ENCODE assay signal across 9 mouse cellular contexts in genomic region chr10:40683868-40684253, GRCm38 (mm10). TPM values are rescaled to one million over a fixed set of nuclear protein-coding genes. Genes with fewer than 3 reads are reported as not detected.
DNase-seq lines count a peak whose midpoint lies in the region; ATAC-seq and TF ChIP-seq lines count a peak whose summit lies in the region.
"Had no signal": no experiment of that assay in that cellular context is flagged by ENCODE, and none has a peak within 500 bp of the region (broad histone marks: within the 10 kb centered on the region; RNA-seq: fewer than 3 reads in every experiment).

No protein-coding gene starts in this region.

- in situ Hi-C loops in ES-E14 (cut with MboI; ENCODE audit: low sequenced_read_pairs in 2 of 2, unreplicated experiment in 2 of 2), result no loop called here

- ATAC-seq in heart, embryonic 11.5 days (replicated peaks; ENCODE audit: insufficient number of reproducible peaks, low FRiP score, low TSS enrichment), result no peak
- ATAC-seq in heart, embryonic 15.5 days (replicated peaks; ENCODE audit: insufficient number of reproducible peaks, insufficient read depth, low FRiP score, low read depth), result peak; percentile 4; the same call in 1 of the 2 replicates
- ATAC-seq in liver, embryonic 16.5 days (ENCODE audit: low read depth), result no peak

- intact Hi-C loops in heart, postnatal 25 days (cut with DNase I), result loop anchor here (5.0 kb wide), 1 partner anchor 198 kb away; the partner anchor contains the start of genes Cdc40 and Wasf1

- H3K9ac ChIP-seq in heart, embryonic 11.5 days (ENCODE audit: low read depth, low read length), result no peak overlapping the region
- H3K9ac ChIP-seq in ES-E14 (ENCODE audit: insufficient read depth, low read depth, low read length, poor library complexity, severe bottlenecking), result no peak overlapping the region
- H3K9ac ChIP-seq in heart, embryonic 15.5 days, result 0 out of 2 replicates have a peak overlapping the region, but pooled peaks have one; percentile 90
- H3K9ac ChIP-seq in liver, embryonic 16.5 days (ENCODE audit: low read depth, low read length), result no peak overlapping the region

- no peaks in the 10 kb centered on the region for H3K9me3 ChIP-seq in heart, embryonic 11.5 days (replicated peaks; ENCODE audit: control insufficient read depth, low read length)
- H3K9me3 ChIP-seq in ES-E14 (ENCODE audit: control insufficient read depth, insufficient read depth, low read depth, low read length), result no peaks in the 10 kb centered on the region
- H3K9me3 ChIP-seq in heart, embryonic 15.5 days (replicated peaks), result no peaks in the 10 kb centered on the region
- no peaks in the 10 kb centered on the region for H3K9me3 ChIP-seq in liver, embryonic 16.5 days (replicated peaks; ENCODE audit: control insufficient read depth, low read length)

- peak overlapping the region; percentile 62; the same call in 1 of the 2 replicates for H3K4me3 ChIP-seq in heart, embryonic 11.5 days (ENCODE audit: low read depth, low read length)
- peak overlapping the region in 1 of 2 experiments; percentile 73; a peak in 2 of 4 replicates for H3K4me3 ChIP-seq in ES-E14 (ENCODE audit: insufficient read depth in 1 of 2, low read depth in 1 of 2, low read length in 2 of 2, poor library complexity in 1 of 2, severe bottlenecking in 1 of 2)
- H3K4me3 ChIP-seq in heart, embryonic 15.5 days, result peak overlapping the region; percentile 75
- H3K4me3 ChIP-seq in liver, embryonic 16.5 days (ENCODE audit: low read depth, low read length), result no peak overlapping the region; the same call in 1 of the 2 replicates

- WGBS in heart, embryonic 11.5 days (ENCODE audit: insufficient replicate concordance), result 58% methylated on average over 9 of the region's 9 CpGs
- WGBS in heart, embryonic 15.5 days, result 53% methylated on average over 9 of the region's 9 CpGs
- whole genome bisulfite sequencing in liver, embryonic 16.5 days (ENCODE audit: insufficient replicate concordance), result 44% methylated on average over 9 of the region's 9 CpGs

- no peaks in the 10 kb centered on the region for H3K36me3 ChIP-seq in heart, embryonic 11.5 days (ENCODE audit: control insufficient read depth, insufficient read depth, low read length)
- H3K36me3 ChIP-seq in ES-E14 (ENCODE audit: control insufficient read depth, insufficient read depth, low read length, poor library complexity, severe bottlenecking), result no peaks in the 10 kb centered on the region
- H3K36me3 ChIP-seq in heart, embryonic 15.5 days, result no peaks in the 10 kb centered on the region
- H3K36me3 ChIP-seq in liver, embryonic 16.5 days (ENCODE audit: control insufficient read depth, insufficient read depth), result no peaks in the 10 kb centered on the region

- DNase-seq in heart, postnatal 25 days (ENCODE audit: low spot score), result no peak
- peak; percentile 4 for DNase-seq in ES-E14 (ENCODE audit: low read depth, low spot score)
- no peak for DNase-seq in natural killer cell, adult 2 months (ENCODE audit: low spot score in 2 of 2)
- no peak for DNase-seq in cerebellum, adult 18-20 months
- DNase-seq in thymus, adult 18-20 months, result no peak

- H3K27me3 ChIP-seq in heart, embryonic 11.5 days (ENCODE audit: control insufficient read depth, insufficient read depth, low read length), result no peaks in the 10 kb centered on the region
- no peaks in the 10 kb centered on the region for H3K27me3 ChIP-seq in heart, embryonic 15.5 days
- peaks cover 29% of the 10 kb centered on the region for H3K27me3 ChIP-seq in liver, embryonic 16.5 days (ENCODE audit: control insufficient read depth, insufficient read depth, low read depth, low read length)
- H3K27me3 ChIP-seq: CH12.LX had no signal

- peak overlapping the region; percentile 94 for H3K4me2 ChIP-seq in heart, embryonic 11.5 days
- peak overlapping the region; percentile 99 for H3K4me2 ChIP-seq in heart, embryonic 15.5 days
- H3K4me2 ChIP-seq in liver, embryonic 16.5 days (ENCODE audit: low read depth, low read length), result peak overlapping the region; percentile 66; the same call in 1 of the 2 replicates

- no peak overlapping the region for H3K27ac ChIP-seq in heart, embryonic 11.5 days (ENCODE audit: low read depth, low read length)
- H3K27ac ChIP-seq in ES-E14 (ENCODE audit: insufficient read depth, low read depth, low read length, poor library complexity, severe bottlenecking), result no peak overlapping the region
- H3K27ac ChIP-seq in heart, embryonic 15.5 days, result peak overlapping the region; percentile 86
- no peak overlapping the region for H3K27ac ChIP-seq in liver, embryonic 16.5 days (ENCODE audit: low read length)

- peaks cover 3% of the 10 kb centered on the region; the same call in 1 of the 2 replicates for H3K4me1 ChIP-seq in heart, embryonic 11.5 days (ENCODE audit: control insufficient read depth, insufficient read depth, low read length)
- H3K4me1 ChIP-seq in ES-E14 (ENCODE audit: control insufficient read depth in 2 of 2, insufficient read depth in 2 of 2, low read length in 2 of 2, poor library complexity in 1 of 2), result peaks cover 0 to 2% of the 10 kb centered on the region in 2 experiments; a peak in 1 of 4 replicates
- peaks cover 6% of the 10 kb centered on the region for H3K4me1 ChIP-seq in heart, embryonic 15.5 days (replicated peaks)
- no peaks in the 10 kb centered on the region for H3K4me1 ChIP-seq in liver, embryonic 16.5 days (ENCODE audit: control insufficient read depth, low read depth, low read length)

TF ChIP-seq in ES-E14, 5 proteins besides CTCF, POLR2A, EP300 and RAD21:
- TF ChIP-seq HCFC1 (IDR thresholded peaks at IDR 0.05; ENCODE audit: borderline replicate concordance, insufficient read depth, low read length), result no peak
- TF ChIP-seq MAFK (IDR thresholded peaks at IDR 0.05; ENCODE audit: insufficient read depth, low read depth, low read length), result no peak
- TF ChIP-seq ZNF384 (IDR thresholded peaks at IDR 0.05; ENCODE audit: low read depth, low read length), result no peak
- no peak for TF ChIP-seq CHD2 (IDR thresholded peaks at IDR 0.05; ENCODE audit: low read depth, low read length)
- no peak for TF ChIP-seq ZC3H11A (IDR thresholded peaks at IDR 0.05; ENCODE audit: borderline replicate concordance, low read depth, low read length)

RNA-seq across cellular contexts. Expression of gene Mettl24, which starts 0.8 kb away (rescaled TPM):
- polyA plus RNA-seq in heart, embryonic 11.5 days (2014; fragmentation: Nextera tagmentation; extraction: Ambion mirVana), result 2.0 and 2.5 TPM in 2 replicates
- total RNA-seq in heart, postnatal 25 days (2021), result 1 to 10 TPM; 1.2 to 1.6 TPM
- 0.40 TPM in 1 of 2 replicates, not detected in the other for total RNA-seq in ES-E14 (2012; rRNA removed)
- polyA plus RNA-seq in heart, embryonic 15.5 days (2015; fragmentation: Nextera tagmentation; extraction: Ambion mirVana), result 2.9 and 3.0 TPM in 2 replicates
- polyA plus RNA-seq in liver, embryonic 16.5 days (2015; fragmentation: Nextera tagmentation; extraction: Ambion mirVana), result 0.39 and 0.47 TPM in 2 replicates
- total RNA-seq: CH12.LX had no signal

RNA-seq across cellular contexts. Expression of gene Ddo, which starts 54.0 kb away (rescaled TPM):
- polyA plus RNA-seq in heart, embryonic 11.5 days (2014; fragmentation: Nextera tagmentation; extraction: Ambion mirVana), result 5.3 and 6.0 TPM in 2 replicates
- 10 to 100 TPM; 39.0 to 39.4 TPM for total RNA-seq in heart, postnatal 25 days (2021)
- total RNA-seq in ES-E14 (2012; rRNA removed), result 0.21 TPM in 1 of 2 replicates, not detected in the other
- 20.9 and 22.5 TPM in 2 replicates for polyA plus RNA-seq in heart, embryonic 15.5 days (2015; fragmentation: Nextera tagmentation; extraction: Ambion mirVana)
- polyA plus RNA-seq in liver, embryonic 16.5 days (2015; fragmentation: Nextera tagmentation; extraction: Ambion mirVana), result 0.09 and 0.13 TPM in 2 replicates
- total RNA-seq: CH12.LX had no signal
